Mouse (Mus musculus) forebrain, postnatal 0 days (tissue): ENCODE results near the gene Sdhb. TPM values are rescaled to one million over a fixed set of nuclear protein-coding genes. Genes with fewer than 3 reads are reported as not detected.

ENCODE experiments used
- ATAC-seq: fragments of 200-750 bp; cut with Nextera tagmentation; 2 replicates; pipeline ENCODE4 v1.8.0; 2017; ENCODE audit warnings: mild to moderate bottlenecking, moderate library complexity
- DNase-seq: peaks from one replicate; pipeline ENCODE4 v3.0.0-alpha.2; 2015
- H3K27ac ChIP-seq: fragments of 300-500 bp; sonication (generic); 2 replicates; pipeline ENCODE4 v1.5.1; 2014; ENCODE audit warnings: low read depth, mild to moderate bottlenecking, antibody characterized with exemption, low read length, moderate library complexity, mixed read lengths
- H3K27me3 ChIP-seq: fragments of 300-500 bp; sonication (generic); 2 replicates; pipeline ENCODE4 v1.6.1; 2014; ENCODE audit warnings: mild to moderate bottlenecking, low read length, mixed read lengths; ENCODE audit not compliant: insufficient read depth
- H3K36me3 ChIP-seq: fragments of 300-500 bp; sonication (generic); 2 replicates; pipeline ENCODE4 v1.6.1; 2014; ENCODE audit warnings: mild to moderate bottlenecking, moderate library complexity; ENCODE audit not compliant: insufficient read depth
- H3K4me1 ChIP-seq: fragments of 300-500 bp; sonication (generic); 2 replicates; pipeline ENCODE4 v1.6.1; 2014; ENCODE audit warnings: antibody characterized with exemption; ENCODE audit not compliant: insufficient read depth
- H3K4me2 ChIP-seq: fragments of 300-500 bp; sonication (generic); 2 replicates; pipeline ENCODE4 v1.6.1; 2014; ENCODE audit warnings: low read depth, mild to moderate bottlenecking, moderate library complexity
- H3K4me3 ChIP-seq: fragments of 300-500 bp; sonication (generic); 2 replicates; pipeline ENCODE4 v1.5.1; 2014; ENCODE audit warnings: low read depth, low read length, mixed read lengths
- H3K9ac ChIP-seq: fragments of 300-500 bp; sonication (generic); 2 replicates; pipeline ENCODE4 v1.6.1; 2014; ENCODE audit warnings: mild to moderate bottlenecking
- H3K9me3 ChIP-seq: fragments of 300-500 bp; sonication (generic); 2 replicates; pipeline ENCODE4 v1.6.1; 2016; ENCODE audit warnings: low read length
- CTCF ChIP-seq: sonication (generic); IDR thresholded peaks from 2 replicates; pipeline ENCODE4 v1.5.1; 2016; ENCODE audit warnings: antibody characterized with exemption, control low read depth, low read depth
- WGBS: fragments of 180-500 bp; shearing (Covaris S2); extraction: QIAGEN DNeasy Blood & Tissue Kit; methylation state at CpG from one replicate; pipeline ENCODE4 v1.1.7; 2014; 5-methylcytosine and 5-hydroxymethylcytosine counted together
- polyA plus RNA-seq: library from polyadenylated mRNA; unstranded; fragments of >200 nt; fragmentation: Nextera tagmentation; extraction: Ambion mirVana; gene quantifications from 2 replicates; pipeline ENCODE4 v1.2.1, GENCODE M21; 2015
- total RNA-seq: library from RNA; depleted of rRNA; stranded (reverse); fragments of >200 nt; gene quantifications from 2 replicates; pipeline ENCODE4 v1.2.3, GENCODE M21; 2014

Gene Sdhb
- total and polyA plus RNA-seq, 2 experiments from 2014 or later, result 254 to 564 TPM

DNA sequence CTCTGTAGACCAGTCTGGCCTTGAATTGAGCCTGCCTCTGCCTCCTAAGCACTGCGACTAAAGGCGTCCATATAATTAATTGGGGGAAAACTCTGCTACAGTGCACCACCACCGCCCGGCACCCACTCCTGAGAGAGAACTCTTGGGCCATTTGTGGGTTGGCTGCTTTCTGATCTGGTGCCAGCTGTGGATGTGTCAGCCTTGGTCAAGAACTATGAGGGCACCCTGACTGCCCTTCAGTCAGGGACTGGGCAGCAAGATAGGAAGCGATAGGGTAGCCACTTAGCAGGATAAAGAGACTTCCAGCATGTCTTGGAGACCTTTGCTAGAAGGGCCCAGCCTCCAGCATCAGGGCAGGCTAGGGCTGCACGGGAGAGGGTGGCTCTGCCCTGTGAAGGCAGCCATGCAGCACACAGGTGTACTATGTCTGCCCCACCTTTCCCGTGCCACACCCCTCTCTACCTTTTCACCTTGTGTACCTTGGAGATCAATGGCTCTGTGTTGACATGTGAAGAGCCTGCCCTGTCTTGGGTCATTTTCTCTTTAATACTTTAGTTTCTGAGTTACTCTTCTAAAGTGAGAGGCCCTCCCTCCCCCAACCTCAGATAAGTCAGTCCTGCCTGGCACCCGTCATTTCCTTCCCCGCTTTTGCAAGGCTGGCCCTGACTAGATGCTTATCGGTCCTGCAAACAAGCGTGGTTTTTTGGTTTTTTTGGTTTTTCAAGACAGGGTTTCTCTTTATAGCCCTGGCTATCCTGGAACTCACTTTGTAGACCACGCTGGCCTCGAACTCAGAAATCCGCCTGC, 17.1 kb downstream of the Sdhb start:
- ATAC-seq, result no peak
- no peaks in the 10 kb centered on the region for H3K4me1 ChIP-seq
- TF ChIP-seq CTCF, result no peak
- no peak for DNase-seq
- peaks cover 66% of the 10 kb centered on the region for H3K36me3 ChIP-seq
- no peak overlapping the region for H3K4me2 ChIP-seq
- H3K27me3 ChIP-seq, result no peaks in the 10 kb centered on the region
- no peak overlapping the region for H3K27ac ChIP-seq
- no peak overlapping the region for H3K4me3 ChIP-seq
- H3K9me3 ChIP-seq, result no peaks in the 10 kb centered on the region
- WGBS, result 93% methylated on average over 14 of the region's 14 CpGs
- no peak overlapping the region for H3K9ac ChIP-seq

DNA sequence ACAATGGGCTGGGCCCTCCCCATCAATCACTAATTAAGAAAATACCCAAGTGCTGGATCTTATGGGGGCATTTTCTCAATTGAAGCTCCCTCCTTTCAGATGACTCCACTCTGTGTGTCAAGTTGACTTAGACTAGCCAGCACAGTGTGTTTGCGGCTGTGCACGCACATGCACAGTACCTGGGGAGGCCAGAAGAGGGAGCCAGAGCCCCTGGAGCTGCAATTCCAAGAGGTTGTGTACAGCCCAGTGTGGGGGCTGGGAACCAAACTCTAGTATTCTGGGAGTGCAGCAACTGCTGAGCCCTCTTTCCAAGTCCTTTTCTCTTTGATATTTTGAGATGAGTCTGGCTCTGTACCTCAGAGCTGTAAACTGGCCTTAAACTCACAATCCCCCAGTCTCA, 20.6 kb downstream of the Sdhb start:
- H3K27me3 ChIP-seq, result no peaks in the 10 kb centered on the region
- no peak overlapping the region for H3K9ac ChIP-seq
- no peak for ATAC-seq
- DNase-seq, result no peak
- 91% methylated on average over 2 of the region's 2 CpGs for WGBS
- no peaks in the 10 kb centered on the region for H3K4me1 ChIP-seq
- no peak overlapping the region for H3K27ac ChIP-seq
- no peak overlapping the region for H3K4me2 ChIP-seq
- H3K9me3 ChIP-seq, result no peaks in the 10 kb centered on the region
- H3K4me3 ChIP-seq, result no peak overlapping the region
- TF ChIP-seq CTCF, result peak; percentile 39
- H3K36me3 ChIP-seq, result peaks cover 33% of the 10 kb centered on the region

DNA sequence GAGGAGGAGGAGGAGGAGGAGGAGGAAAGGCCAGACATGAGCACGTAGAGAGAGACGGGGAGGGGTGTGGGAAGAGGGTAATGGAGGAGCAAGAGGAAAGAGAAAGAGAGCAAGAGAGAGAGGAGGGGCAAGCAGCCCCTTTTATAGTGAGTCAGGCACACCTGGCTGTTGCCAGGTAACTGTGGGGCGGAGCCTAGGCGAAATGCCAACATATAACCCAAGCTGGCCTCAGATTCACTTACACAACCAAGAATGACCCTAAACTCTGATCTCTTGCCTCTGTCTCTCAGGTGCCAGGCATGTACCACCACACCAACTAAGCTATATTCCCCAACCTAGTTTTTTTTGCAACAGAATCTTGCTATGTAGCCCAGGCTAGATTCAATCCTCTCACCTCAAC, 21.8 kb downstream of the Sdhb start:
- ATAC-seq (no peak), DNase-seq (no peak)
- H3K4me2 ChIP-seq, result no peak overlapping the region
- no peak overlapping the region for H3K4me3 ChIP-seq
- peaks cover 21% of the 10 kb centered on the region for H3K36me3 ChIP-seq
- no peak for TF ChIP-seq CTCF
- whole genome bisulfite sequencing, result 62% methylated on average over 4 of the region's 4 CpGs
- H3K27me3 ChIP-seq, result no peaks in the 10 kb centered on the region
- peak overlapping the region; percentile 59; the same call in 1 of the 2 replicates for H3K27ac ChIP-seq
- H3K4me1 ChIP-seq, result peaks cover 5% of the 10 kb centered on the region; the same call in 1 of the 2 replicates
- H3K9ac ChIP-seq, result no peak overlapping the region
- H3K9me3 ChIP-seq, result no peaks in the 10 kb centered on the region

DNA sequence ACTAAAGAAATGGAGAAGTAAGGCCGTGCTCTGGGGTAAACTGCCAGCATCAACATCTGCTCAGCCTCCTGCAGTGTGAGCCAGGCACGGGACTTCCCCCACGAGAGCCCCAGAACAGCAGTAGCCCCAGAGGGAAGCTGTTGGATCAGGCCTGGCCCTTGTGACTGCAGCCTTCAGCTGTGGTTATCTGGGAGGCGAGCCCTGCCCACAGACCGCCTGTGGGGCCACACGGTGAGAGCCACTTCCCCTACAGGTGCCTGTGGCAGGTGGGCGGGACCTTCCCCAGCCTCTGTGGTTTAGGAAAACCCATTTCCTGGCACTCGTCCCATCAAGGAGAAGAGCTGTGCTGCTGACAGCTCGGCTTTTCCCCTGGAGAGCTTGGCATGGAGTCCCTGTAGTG, 22.4 kb downstream of the Sdhb start:
- Histone ChIP-seq H3K4me3 (no peak overlapping the region), H3K9me3 (no peaks in the 10 kb centered on the region), H3K27me3 (no peaks in the 10 kb centered on the region), H3K9ac (peak overlapping the region; percentile 10; the same call in 1 of the 2 replicates), H3K36me3 (peaks cover 17% of the 10 kb centered on the region), H3K4me2 (no peak overlapping the region), H3K4me1 (peaks cover 10% of the 10 kb centered on the region), H3K27ac (peak overlapping the region; percentile 59)
- ATAC-seq, result no peak
- WGBS, result 15% methylated on average over 9 of the region's 9 CpGs
- DNase-seq, result no peak
- TF ChIP-seq CTCF, result no peak

DNA sequence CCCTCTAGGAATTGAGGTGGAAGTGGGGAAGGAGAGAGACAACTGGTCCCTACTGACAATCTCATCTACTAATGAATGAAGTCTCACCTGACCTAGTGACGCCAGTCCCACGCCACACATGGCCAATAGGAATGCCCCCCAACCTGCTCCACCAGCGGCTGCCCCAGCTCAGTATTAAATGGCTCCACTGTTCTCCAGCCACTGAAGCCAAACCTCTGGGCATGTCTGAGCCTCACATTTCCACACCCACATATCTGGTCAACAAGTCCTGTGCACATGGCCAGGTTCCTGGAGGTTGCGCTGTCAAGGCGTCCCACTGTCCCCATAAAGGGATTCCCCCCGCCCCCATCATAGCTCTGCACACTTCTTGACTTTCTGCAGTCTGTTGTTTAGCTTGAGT, 23.5 kb downstream of the Sdhb start:
- H3K27me3 ChIP-seq, result no peaks in the 10 kb centered on the region
- peaks cover 11% of the 10 kb centered on the region for H3K36me3 ChIP-seq
- peaks cover 15% of the 10 kb centered on the region for H3K4me1 ChIP-seq
- H3K4me2 ChIP-seq, result no peak overlapping the region
- DNase-seq, result no peak
- no peak overlapping the region for H3K4me3 ChIP-seq
- 96% methylated on average over 6 of the region's 6 CpGs for WGBS
- H3K27ac ChIP-seq, result no peak overlapping the region
- no peaks in the 10 kb centered on the region for H3K9me3 ChIP-seq
- H3K9ac ChIP-seq, result no peak overlapping the region
- TF ChIP-seq CTCF, result no peak
- ATAC-seq, result no peak

DNA sequence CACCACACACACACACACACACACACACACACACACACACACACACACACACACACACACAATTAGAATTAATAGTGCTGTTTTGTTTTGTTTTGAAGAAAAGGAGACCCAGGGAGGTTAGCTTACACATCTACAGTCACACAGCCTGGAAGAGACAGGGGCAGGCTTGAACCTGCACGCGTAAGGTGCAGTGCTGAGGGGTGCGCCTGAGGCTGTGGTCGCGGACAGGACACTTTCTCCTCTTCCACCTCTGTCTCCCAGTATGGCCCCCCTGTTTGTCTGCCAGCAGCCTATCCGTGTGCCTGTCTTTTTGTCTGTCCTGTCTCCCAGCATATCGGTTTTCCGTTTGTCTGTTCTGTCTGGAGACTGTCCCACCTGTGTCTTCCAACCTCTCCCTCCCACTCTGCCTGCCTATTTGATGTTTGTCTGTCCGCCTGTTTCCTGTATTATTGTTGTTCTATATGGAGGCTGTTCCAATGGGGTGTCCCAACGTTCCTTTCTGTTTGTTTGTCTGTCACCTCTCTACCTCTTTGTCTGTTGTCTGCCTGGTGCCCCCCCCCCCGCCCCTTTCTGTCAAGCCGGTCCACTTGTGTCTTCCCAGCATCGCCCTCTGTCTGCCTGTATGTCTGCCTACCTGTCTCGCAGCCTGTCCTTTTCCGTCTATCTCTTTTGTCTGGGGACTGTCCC, 25.2 kb downstream of the Sdhb start:
- Histone ChIP-seq H3K36me3 (peaks cover 6% of the 10 kb centered on the region; the same call in 1 of the 2 replicates), H3K27me3 (no peaks in the 10 kb centered on the region), H3K4me2 (peak overlapping the region; percentile 77), H3K9me3 (no peaks in the 10 kb centered on the region), H3K4me3 (peak overlapping the region; percentile 86), H3K4me1 (peaks cover 15% of the 10 kb centered on the region), H3K27ac (peak overlapping the region; percentile 86), H3K9ac (peak overlapping the region; percentile 94)
- DNase-seq (peak; percentile 54), ATAC-seq (peak; percentile 38)
- TF ChIP-seq CTCF, result no peak
- 22% methylated on average over 15 of the region's 15 CpGs for WGBS
